Mouse (Mus musculus): ENCODE measurements around the gene 3110082I17Rik. TPM values are rescaled to one million over a fixed set of nuclear protein-coding genes. Genes with fewer than 3 reads are reported as not detected.

The 3110082I17Rik gene
- total and polyA plus RNA-seq, 3 experiments = 41.2 to 100.0 (median 46.9) TPM

- in situ Hi-C loops (cut with MboI; ENCODE audit: low pct_ligation_motif_present, low pct_unique_long_range_greater_than_20kb, low sequenced_read_pairs) = no loop called here
- Histone ChIP-seq H3K4me3 (replicated peaks in 1 of 3; ENCODE audit: low read depth in 2 of 3, low read length in 2 of 3, poor library complexity in 1 of 3) (no peak overlapping the region), H3K4me2 (ENCODE audit: insufficient read depth, low read depth, poor library complexity, severe bottlenecking) (no peak overlapping the region)
Measured at GRCm38 (mm10) chr5:139425198-139425597, 35.1 kb downstream of the 3110082I17Rik start.

DNA sequence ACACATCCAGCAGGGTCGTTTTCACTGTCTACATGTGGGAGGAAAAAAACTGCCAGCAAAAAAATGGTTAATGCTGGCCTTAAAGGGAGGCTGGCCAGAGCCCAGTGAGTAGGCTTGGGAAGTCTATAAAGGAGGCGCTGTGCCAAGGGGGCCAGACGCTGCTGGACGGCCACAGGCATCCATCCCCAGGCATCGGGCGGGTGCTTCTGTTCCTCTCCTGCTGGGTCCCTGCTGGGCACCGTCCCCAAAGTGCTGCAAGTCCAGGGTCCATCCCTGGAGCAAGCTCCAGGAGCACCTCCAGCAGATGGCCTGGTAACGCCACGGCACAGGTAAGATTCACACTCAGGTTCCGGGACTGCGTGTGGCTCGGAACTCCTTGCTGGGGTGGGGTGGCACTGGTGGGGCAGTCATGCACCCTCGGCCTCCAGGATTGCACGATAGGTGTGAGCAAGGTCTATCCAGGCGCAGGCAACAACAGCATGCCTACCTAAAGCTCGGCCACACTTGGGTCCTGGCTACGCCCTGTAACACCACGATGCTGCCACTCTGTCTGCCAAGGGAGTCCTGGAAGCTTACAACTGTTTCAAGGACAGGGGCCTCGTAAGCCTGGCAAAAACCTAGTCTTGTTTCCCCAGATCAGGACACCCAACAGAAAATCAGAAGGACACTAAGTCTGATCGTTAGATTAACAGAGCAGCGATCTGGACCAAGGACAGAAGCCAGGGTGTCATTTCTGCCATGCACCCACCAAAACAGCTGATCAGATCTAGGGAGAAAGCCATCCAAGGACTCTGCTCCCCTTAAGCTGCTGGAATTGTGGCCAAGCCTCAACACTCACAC, 37.1 kb downstream of the 3110082I17Rik start, which contains the start of gene Gper1:
Gene Gper1 (plus strand): TSS at position 126 of the 840 bp plus-strand sequence.
- H3K36me3 ChIP-seq (replicated peaks in 1 of 2; ENCODE audit: control insufficient read depth in 1 of 2, insufficient read depth in 1 of 2, low read length in 1 of 2) = peaks cover 0 to 76% of the 10 kb centered on the region in 2 experiments
- no peaks in the 10 kb centered on the region for H3K9me3 ChIP-seq (replicated peaks; ENCODE audit: low read length)
- H3K4me2 ChIP-seq (ENCODE audit: insufficient read depth, low read depth, poor library complexity, severe bottlenecking) = no peak within 1 kb of the TSS
- DNase-seq (ENCODE audit: extremely low read depth) = no peak
- TF ChIP-seq ZC3H11A (IDR thresholded peaks at IDR 0.05; ENCODE audit: low read depth, low read length) = no peak
- no peak for TF ChIP-seq IRF4 (IDR thresholded peaks at IDR 0.05; ENCODE audit: low read depth, low read length)
- TF ChIP-seq POLR2AphosphoS2 (IDR thresholded peaks at IDR 0.05; ENCODE audit: low read depth, low read length) = no peak
- TF ChIP-seq ZKSCAN1 (IDR thresholded peaks at IDR 0.05; ENCODE audit: borderline replicate concordance, low read depth, low read length) = no peak
- TF ChIP-seq RCOR1 (conservative IDR thresholded peaks at IDR 0.05; ENCODE audit: low read depth, low read length) = no peak
- TF ChIP-seq TCF12 (IDR thresholded peaks at IDR 0.05; ENCODE audit: low read depth, low read length) = no peak
- no peak for TF ChIP-seq UBTF (IDR thresholded peaks at IDR 0.05; ENCODE audit: low read depth, low read length)
- no peak for TF ChIP-seq E2F4 (IDR thresholded peaks at IDR 0.05; ENCODE audit: insufficient replicate concordance, low read depth, low read length)
- TF ChIP-seq ETS1 (conservative IDR thresholded peaks at IDR 0.05; ENCODE audit: low read depth, low read length) = no peak
- TF ChIP-seq USF2 (conservative IDR thresholded peaks at IDR 0.05; ENCODE audit: low read depth, low read length) = no peak
- TF ChIP-seq SMC3 (IDR thresholded peaks at IDR 0.05; ENCODE audit: low read depth, low read length) = no peak
- in situ Hi-C loops (cut with MboI; ENCODE audit: low pct_ligation_motif_present, low pct_unique_long_range_greater_than_20kb, low sequenced_read_pairs) (no loop called here), dilution Hi-C loops (cut with MboI; ENCODE audit: extremely low pct_ligation_motif_present, extremely low pct_unique_long_range_greater_than_20kb, low sequenced_read_pairs) (no loop called here)
- no peak within 1 kb of the TSS for H3K4me3 ChIP-seq (replicated peaks in 1 of 3; ENCODE audit: low read depth in 2 of 3, low read length in 2 of 3, poor library complexity in 1 of 3)
- peaks cover 0 to 16% of the 10 kb centered on the region in 2 experiments; a peak in 3 of 4 replicates for H3K4me1 ChIP-seq (ENCODE audit: control insufficient read depth in 1 of 2, insufficient read depth in 2 of 2)
- H3K27me3 ChIP-seq (replicated peaks) = no peaks in the 10 kb centered on the region
- H3K9ac ChIP-seq (ENCODE audit: insufficient read depth, low read depth) = no peak within 1 kb of the TSS
- H3K27ac ChIP-seq (ENCODE audit: insufficient read depth, low read depth) = no peak within 1 kb of the TSS
- no peaks in the 10 kb centered on the region for H3K79me2 ChIP-seq (replicated peaks; ENCODE audit: control insufficient read depth, extremely low read depth, insufficient read depth, poor library complexity, severe bottlenecking)

More at GRCm38 (mm10) chr5:139425198-139425597, 35.1 kb downstream of the 3110082I17Rik start:
- DNase-seq (ENCODE audit: extremely low read depth) = no peak
- dilution Hi-C loops (cut with MboI; ENCODE audit: extremely low pct_ligation_motif_present, extremely low pct_unique_long_range_greater_than_20kb, low sequenced_read_pairs) = no loop called here
- H3K79me2 ChIP-seq (replicated peaks; ENCODE audit: control insufficient read depth, extremely low read depth, insufficient read depth, poor library complexity, severe bottlenecking) = no peaks in the 10 kb centered on the region
- peaks cover 0 to 73% of the 10 kb centered on the region in 2 experiments for H3K36me3 ChIP-seq (replicated peaks in 1 of 2; ENCODE audit: control insufficient read depth in 1 of 2, insufficient read depth in 1 of 2, low read length in 1 of 2)
- no peaks in the 10 kb centered on the region for H3K9me3 ChIP-seq (replicated peaks; ENCODE audit: low read length)
- no peak overlapping the region for H3K9ac ChIP-seq (ENCODE audit: insufficient read depth, low read depth)
- H3K4me1 ChIP-seq (ENCODE audit: control insufficient read depth in 1 of 2, insufficient read depth in 2 of 2) = peaks cover 0 to 6% of the 10 kb centered on the region in 2 experiments; a peak in 2 of 4 replicates
- no peaks in the 10 kb centered on the region for H3K27me3 ChIP-seq (replicated peaks)
- no peak overlapping the region for H3K27ac ChIP-seq (ENCODE audit: insufficient read depth, low read depth)
- no peak for TF ChIP-seq KAT2A (IDR thresholded peaks at IDR 0.05; ENCODE audit: insufficient replicate concordance, low read length)
- TF ChIP-seq NRF1 (IDR thresholded peaks at IDR 0.05; ENCODE audit: low read depth, low read length) = no peak
- no peak for TF ChIP-seq RAD21 (IDR thresholded peaks at IDR 0.05; ENCODE audit: low read depth, low read length)
- no peak for TF ChIP-seq SIN3A (IDR thresholded peaks at IDR 0.05; ENCODE audit: low read length)
- no peak for TF ChIP-seq USF1 (IDR thresholded peaks at IDR 0.05; ENCODE audit: low read depth, low read length)
- TF ChIP-seq UBTF (IDR thresholded peaks at IDR 0.05; ENCODE audit: low read depth, low read length) = no peak
- no peak for TF ChIP-seq IRF4 (IDR thresholded peaks at IDR 0.05; ENCODE audit: low read depth, low read length)
- no peak for TF ChIP-seq RCOR1 (conservative IDR thresholded peaks at IDR 0.05; ENCODE audit: low read depth, low read length)
- no peak for TF ChIP-seq MAFK (IDR thresholded peaks at IDR 0.05; ENCODE audit: insufficient replicate concordance, low read length)
- no peak for TF ChIP-seq ZNF384 (IDR thresholded peaks at IDR 0.05; ENCODE audit: low read depth, low read length)
- no peak for TF ChIP-seq MEF2A (IDR thresholded peaks at IDR 0.05; ENCODE audit: borderline replicate concordance, low read depth, low read length)
- no peak for TF ChIP-seq MYC (IDR thresholded peaks at IDR 0.05; ENCODE audit: low read depth, low read length)
- TF ChIP-seq POLR2A (IDR thresholded peaks at IDR 0.05; ENCODE audit: low read depth, low read length) = no peak
- no peak for TF ChIP-seq USF2 (conservative IDR thresholded peaks at IDR 0.05; ENCODE audit: low read depth, low read length)
- no peak for TF ChIP-seq MAX (IDR thresholded peaks at IDR 0.05; ENCODE audit: low read length)
- no peak for TF ChIP-seq NELFE (IDR thresholded peaks at IDR 0.05; ENCODE audit: low read depth, low read length)
- TF ChIP-seq JUND (conservative IDR thresholded peaks at IDR 0.05; ENCODE audit: low read depth, low read length) = no peak
- no peak for TF ChIP-seq MXI1 (IDR thresholded peaks at IDR 0.05; ENCODE audit: low read depth, low read length)
- TF ChIP-seq BHLHE40 (IDR thresholded peaks at IDR 0.05; ENCODE audit: low read depth, low read length) = no peak

All from CH12.LX (cell line).